In the genomic region with DNA sequence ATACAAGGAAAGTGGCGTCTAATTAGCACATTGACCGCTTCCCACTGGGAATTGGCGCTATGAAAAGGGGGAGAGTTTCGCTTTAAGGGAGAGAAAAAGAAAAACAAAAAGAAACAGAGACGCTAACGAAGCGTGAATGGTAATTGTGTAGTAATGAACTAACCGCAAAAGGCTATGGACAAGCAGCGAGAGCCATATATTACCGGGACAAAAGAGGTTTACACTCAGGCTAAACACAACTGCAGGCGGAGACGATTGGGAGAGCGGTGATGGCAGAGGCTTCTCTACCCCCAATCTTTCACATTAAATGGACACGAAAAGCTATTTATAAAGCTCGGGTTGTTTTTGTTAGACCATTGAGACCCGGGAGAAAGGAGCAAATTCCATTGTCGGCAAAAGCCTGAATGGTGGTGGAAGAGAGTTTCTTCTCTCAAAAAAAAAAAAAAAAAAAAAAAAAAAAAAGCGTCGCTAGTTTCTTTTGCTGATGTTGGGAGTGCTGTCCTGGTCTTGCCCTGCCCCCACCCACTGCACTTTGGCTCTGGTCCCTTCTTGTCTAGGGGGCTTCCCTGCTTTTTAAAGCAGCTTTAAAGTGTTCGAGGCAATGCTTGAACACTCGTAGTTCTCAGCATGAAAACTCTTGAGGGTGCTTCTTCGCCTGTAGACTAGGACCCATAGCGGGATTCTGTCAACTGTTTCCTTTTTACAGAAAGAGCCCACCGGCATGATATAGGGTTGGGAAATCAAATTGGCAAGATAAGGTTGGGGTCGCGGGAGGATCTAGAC, we compare ENCODE assay signal across 9 mouse cellular contexts. TPM values are rescaled to one million over a fixed set of nuclear protein-coding genes. Genes with fewer than 3 reads are reported as not detected.
DNase-seq lines count a peak whose midpoint lies in the region; ATAC-seq lines count a peak whose summit lies in the region.
"Had no signal": no experiment of that assay in that cellular context is flagged by ENCODE, and none has a peak within 500 bp of the region (broad histone marks: within the 10 kb centered on the region; RNA-seq: fewer than 3 reads in every experiment).

No protein-coding gene starts in this region.

- H3K9me3 ChIP-seq in heart, embryonic 11.5 days (replicated peaks; ENCODE audit: control insufficient read depth, low read length), result no peaks in the 10 kb centered on the region
- H3K9me3 ChIP-seq in hindbrain, embryonic 16.5 days (ENCODE audit: control insufficient read depth, low read length), result no peaks in the 10 kb centered on the region
- no peaks in the 10 kb centered on the region for H3K9me3 ChIP-seq in midbrain, embryonic 16.5 days (replicated peaks; ENCODE audit: control insufficient read depth, low read length, poor library complexity, severe bottlenecking)

- no peak for ATAC-seq in heart, embryonic 11.5 days (replicated peaks; ENCODE audit: insufficient number of reproducible peaks, low FRiP score, low TSS enrichment)
- ATAC-seq in common myeloid progenitor, adult 5-6 weeks (replicated peaks; ENCODE audit: low read depth, poor library complexity, severe bottlenecking), result 0 out of 2 replicates have a peak, but pooled peaks have one; percentile 1
- ATAC-seq in hindbrain, embryonic 16.5 days, result no peak
- no peak for ATAC-seq in midbrain, embryonic 16.5 days

- H3K4me1 ChIP-seq in heart, embryonic 11.5 days (ENCODE audit: control insufficient read depth, insufficient read depth, low read length), result peaks cover 11% of the 10 kb centered on the region
- peaks cover 6% of the 10 kb centered on the region; the same call in 1 of the 2 replicates for H3K4me1 ChIP-seq in hindbrain, embryonic 16.5 days (ENCODE audit: control insufficient read depth, insufficient read depth, low read depth, low read length)
- peaks cover 3% of the 10 kb centered on the region; the same call in 1 of the 2 replicates for H3K4me1 ChIP-seq in midbrain, embryonic 16.5 days (ENCODE audit: control insufficient read depth, insufficient read depth, low read length)

- H3K4me2 ChIP-seq in heart, embryonic 11.5 days, result peak overlapping the region; percentile 67
- peak overlapping the region; percentile 43 for H3K4me2 ChIP-seq in hindbrain, embryonic 16.5 days (ENCODE audit: low read length)
- peak overlapping the region; percentile 42 for H3K4me2 ChIP-seq in midbrain, embryonic 16.5 days (ENCODE audit: low read length)

- intact Hi-C loops in heart, postnatal 14 days (cut with DNase I), result no loop called here
- intact Hi-C loops in left cerebral cortex, postnatal 10 days (cut with DNase I), result loop anchor here (5.0 kb wide), 2 partner anchors 43 to 278 kb away; a partner anchor contains a TSS

- no peak overlapping the region for H3K9ac ChIP-seq in heart, embryonic 11.5 days (ENCODE audit: low read depth, low read length)
- H3K9ac ChIP-seq in hindbrain, embryonic 16.5 days (ENCODE audit: low read depth, low read length), result no peak overlapping the region
- H3K9ac ChIP-seq in midbrain, embryonic 16.5 days (ENCODE audit: low read depth, low read length), result no peak overlapping the region

- no peak for DNase-seq in heart, postnatal 14 days
- DNase-seq in left cerebral cortex, postnatal 10 days (ENCODE audit: extremely low spot score in 1 of 2, low spot score in 2 of 2), result no peak
- DNase-seq in adrenal gland, adult 8-10 months, result no peak
- DNase-seq in thymus, postnatal 4 days, result no peak

- H3K27me3 ChIP-seq in heart, embryonic 11.5 days (ENCODE audit: control insufficient read depth, insufficient read depth, low read length), result peaks cover 94% of the 10 kb centered on the region
- peaks cover 68% of the 10 kb centered on the region for H3K27me3 ChIP-seq in hindbrain, embryonic 16.5 days (replicated peaks; ENCODE audit: control insufficient read depth, insufficient read depth, low read length)
- peaks cover 33% of the 10 kb centered on the region for H3K27me3 ChIP-seq in midbrain, embryonic 16.5 days (ENCODE audit: control insufficient read depth, insufficient read depth, low read depth, low read length)

- H3K4me3 ChIP-seq in heart, embryonic 11.5 days (ENCODE audit: low read depth, low read length), result peak overlapping the region; percentile 42
- H3K4me3 ChIP-seq in hindbrain, embryonic 16.5 days (ENCODE audit: low read length), result peak overlapping the region; percentile 14
- H3K4me3 ChIP-seq in midbrain, embryonic 16.5 days (ENCODE audit: low read depth, low read length), result peak overlapping the region; percentile 4; the same call in 1 of the 2 replicates

- WGBS in heart, embryonic 11.5 days (ENCODE audit: insufficient replicate concordance), result under 1% methylated on average over 26 of the region's 26 CpGs
- under 1% methylated on average over 26 of the region's 26 CpGs for WGBS in hindbrain, embryonic 16.5 days
- under 1% methylated on average over 26 of the region's 26 CpGs for WGBS in midbrain, embryonic 16.5 days

- H3K36me3 ChIP-seq in heart, embryonic 11.5 days (ENCODE audit: control insufficient read depth, insufficient read depth, low read length), result no peaks in the 10 kb centered on the region
- H3K36me3 ChIP-seq in hindbrain, embryonic 16.5 days (ENCODE audit: control insufficient read depth, insufficient read depth, low read length), result no peaks in the 10 kb centered on the region
- H3K36me3 ChIP-seq in midbrain, embryonic 16.5 days (ENCODE audit: control insufficient read depth, insufficient read depth, low read length), result no peaks in the 10 kb centered on the region

- no peak overlapping the region for H3K27ac ChIP-seq in heart, embryonic 11.5 days (ENCODE audit: low read depth, low read length)
- no peak overlapping the region for H3K27ac ChIP-seq in hindbrain, embryonic 16.5 days (ENCODE audit: low read depth, low read length)
- no peak overlapping the region for H3K27ac ChIP-seq in midbrain, embryonic 16.5 days (ENCODE audit: low read length)

RNA-seq across cellular contexts. Expression of a gene that starts 2.2 kb away (rescaled TPM):
- not detected in 2 replicates for polyA plus RNA-seq in heart, embryonic 11.5 days (2014; fragmentation: Nextera tagmentation; extraction: Ambion mirVana)
- not detected for total RNA-seq in heart, postnatal 14 days (2021)
- not detected in 2 replicates for total RNA-seq in common myeloid progenitor, adult 5-6 weeks (2017)
- polyA plus RNA-seq in hindbrain, embryonic 16.5 days (2015; fragmentation: Nextera tagmentation; extraction: Ambion mirVana), result 1.0 and 4.2 TPM in 2 replicates
- 13.4 and 18.5 TPM in 2 replicates for polyA plus RNA-seq in midbrain, embryonic 16.5 days (2015; fragmentation: Nextera tagmentation; extraction: Ambion mirVana)
- total RNA-seq in left cerebral cortex, postnatal 10 days (2021), result not detected
- total RNA-seq in adrenal gland, adult 8-10 months (2022), result not detected
- polyA plus RNA-seq: cortical plate, adult 2 months had no signal
